Mouse (Mus musculus): ENCODE measurements around the gene Stxbp3.

Stxbp3 gene

GRCm38 (mm10) chr3:108762597-108763111 lies 77.7 kb downstream of the Stxbp3 start:
- DNase-seq = no peak

- no peak for DNase-seq
These were observed 80.5 kb downstream of the Stxbp3 start for GRCm38 (mm10) chr3:108759566-108760420.

GRCm38 (mm10) chr3:108757570-108757969 lies 82.8 kb downstream of the Stxbp3 start:
- no peak for DNase-seq

- no peak for DNase-seq
These were observed 84.2 kb downstream of the Stxbp3 start for GRCm38 (mm10) chr3:108756131-108756530.

- no peak for DNase-seq
These were observed 84.8 kb downstream of the Stxbp3 start for GRCm38 (mm10) chr3:108755542-108755941.

GRCm38 (mm10) chr3:108754541-108754940 lies 85.8 kb downstream of the Stxbp3 start:
- DNase-seq = no peak

- DNase-seq = no peak
These were observed 88.6 kb downstream of the Stxbp3 start for GRCm38 (mm10) chr3:108751691-108752090.

GRCm38 (mm10) chr3:108751061-108751460 lies 89.3 kb downstream of the Stxbp3 start:
- no peak for DNase-seq

- DNase-seq = no peak
These were observed 96.3 kb downstream of the Stxbp3 start for GRCm38 (mm10) chr3:108744060-108744459.
